Mouse (Mus musculus) lung, adult 2 months (tissue): ENCODE measurements around the gene Spon1.

Experiments
- CTCF ChIP-seq: fragments of 200-500 bp; IDR thresholded peaks from 2 replicates; pipeline ENCODE4 v1.5.1; 2011; ENCODE audit warnings: mild to moderate bottlenecking, low read length, control low read depth; ENCODE audit not compliant: insufficient read depth
- POLR2A ChIP-seq: fragments of 200-500 bp; IDR thresholded peaks from 2 replicates; pipeline ENCODE4 v1.6.1; 2011; ENCODE audit warnings: low read depth, mild to moderate bottlenecking, control low read depth, low read length, borderline replicate concordance; ENCODE audit errors: extremely low read depth

DNA sequence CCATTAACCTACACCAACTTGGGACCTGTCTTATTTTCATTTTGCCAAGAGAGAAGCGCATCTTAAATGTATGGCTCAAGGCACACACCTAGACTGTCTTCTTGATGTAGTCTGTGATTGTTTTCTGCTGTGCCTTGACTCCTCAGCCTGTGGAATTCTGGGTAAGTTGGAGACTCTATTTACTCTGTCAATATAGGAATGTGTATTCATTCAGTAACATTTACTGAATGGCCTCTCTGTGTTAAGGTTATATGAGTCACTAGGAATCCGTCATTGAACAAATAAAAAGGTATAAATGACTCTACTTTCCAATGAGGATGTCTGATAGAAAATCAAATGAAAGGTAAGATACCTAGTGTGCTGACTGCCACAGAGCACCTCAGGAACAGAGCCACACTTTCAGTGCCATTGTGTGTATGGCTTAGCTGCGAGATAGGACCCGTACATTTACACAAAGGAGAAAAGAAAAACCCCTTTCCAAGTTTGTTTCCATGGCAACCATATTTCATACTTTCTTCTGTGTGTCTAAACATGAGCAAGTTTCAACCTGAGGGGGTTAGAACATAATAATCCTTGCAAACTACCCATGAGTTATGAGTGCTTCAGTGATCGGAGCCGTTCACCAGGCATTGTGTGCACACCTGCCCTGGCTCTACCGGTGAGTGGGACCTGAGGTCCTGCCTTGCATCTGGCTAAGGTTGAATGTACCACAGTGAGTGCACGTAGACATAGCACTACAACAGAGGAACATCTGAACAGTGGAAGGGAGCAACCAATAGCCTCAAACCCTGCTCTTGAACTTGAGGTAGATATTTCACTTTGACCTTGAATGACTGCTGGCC is 35.2 kb upstream of the Spon1 start:
- TF ChIP-seq POLR2A (no peak), CTCF (no peak)
